Mouse (Mus musculus): ENCODE results near the gene Agxt. TPM values are rescaled to one million over a fixed set of nuclear protein-coding genes. Genes with fewer than 3 reads are reported as not detected.
A peak's percentile ranks its signal among the peaks of the same experiment; 100 is the strongest.

The Agxt gene
- not detected for total RNA-seq (2021)
- long read RNA-seq, experiment 1, result 0 reads
- long read RNA-seq, experiment 2, result 0 reads

GRCm38 (mm10) chr1:93135036-93135526 is at the start of gene Agxt:
Gene Agxt, plus strand, starts transcription at chr1:93135240.
- no peak for DNase-seq

GRCm38 (mm10) chr1:93092582-93092981 is 42.5 kb upstream of the Agxt start:
- DNase-seq, result no peak

GRCm38 (mm10) chr1:93098956-93099355 is 36.1 kb upstream of the Agxt start:
- no peak for DNase-seq

GRCm38 (mm10) chr1:93100243-93100575 is 34.8 kb upstream of the Agxt start:
- no peak for DNase-seq

- no peak for DNase-seq
Observed at GRCm38 (mm10) chr1:93100576-93101491, 34.2 kb upstream of the Agxt start.

GRCm38 (mm10) chr1:93101571-93102061 is 33.4 kb upstream of the Agxt start, which contains the start of gene Kif1a:
Gene Kif1a, minus strand, starts transcription at chr1:93101951.
- DNase-seq, result no peak

GRCm38 (mm10) chr1:93102700-93103099 is 32.3 kb upstream of the Agxt start:
- no peak for DNase-seq

GRCm38 (mm10) chr1:93114713-93115463 is 20.2 kb upstream of the Agxt start:
- DNase-seq, result peak; percentile 41

- DNase-seq, result no peak
Observed at GRCm38 (mm10) chr1:93115471-93115870, 19.6 kb upstream of the Agxt start.

- DNase-seq, result no peak
Observed at GRCm38 (mm10) chr1:93118816-93119215, 16.2 kb upstream of the Agxt start.

GRCm38 (mm10) chr1:93123179-93123854 is 11.7 kb upstream of the Agxt start:
- DNase-seq, result no peak

- DNase-seq, result no peak
Observed at GRCm38 (mm10) chr1:93124066-93124465, 11.0 kb upstream of the Agxt start.

GRCm38 (mm10) chr1:93125256-93125655 is 9.8 kb upstream of the Agxt start:
- no peak for DNase-seq

GRCm38 (mm10) chr1:93128209-93128608 is 6.8 kb upstream of the Agxt start:
- DNase-seq, result no peak

- no peak for DNase-seq
Observed at GRCm38 (mm10) chr1:93128710-93129349, 6.2 kb upstream of the Agxt start.

GRCm38 (mm10) chr1:93130242-93130983 is 4.6 kb upstream of the Agxt start:
- no peak for DNase-seq

- no peak for DNase-seq
Observed at GRCm38 (mm10) chr1:93132676-93133075, 2.4 kb upstream of the Agxt start.

GRCm38 (mm10) chr1:93138534-93138933 is 3.5 kb downstream of the Agxt start:
- no peak for DNase-seq

- DNase-seq, result no peak
Observed at GRCm38 (mm10) chr1:93139713-93140112, 4.7 kb downstream of the Agxt start.

GRCm38 (mm10) chr1:93142871-93143270 is 7.8 kb downstream of the Agxt start:
- no peak for DNase-seq

- no peak for DNase-seq
Observed at GRCm38 (mm10) chr1:93144176-93144575, 9.1 kb downstream of the Agxt start.

Data from gastrocnemius, postnatal 25 days (tissue).